Mouse (Mus musculus) brain, embryonic 18.5 days (tissue): ENCODE data around the gene Zfp804a.

Source experiments
- DNase-seq: peaks from one replicate; pipeline ENCODE4 v3.0.0-alpha.2; 2012; ENCODE audit warnings: low read depth, low spot score

Zfp804a gene

GRCm38 (mm10) chr2:82053185-82053891, at the start of gene Zfp804a:
Gene Zfp804a (plus strand): TSS chr2:82053222.
- no peak for DNase-seq

DNA sequence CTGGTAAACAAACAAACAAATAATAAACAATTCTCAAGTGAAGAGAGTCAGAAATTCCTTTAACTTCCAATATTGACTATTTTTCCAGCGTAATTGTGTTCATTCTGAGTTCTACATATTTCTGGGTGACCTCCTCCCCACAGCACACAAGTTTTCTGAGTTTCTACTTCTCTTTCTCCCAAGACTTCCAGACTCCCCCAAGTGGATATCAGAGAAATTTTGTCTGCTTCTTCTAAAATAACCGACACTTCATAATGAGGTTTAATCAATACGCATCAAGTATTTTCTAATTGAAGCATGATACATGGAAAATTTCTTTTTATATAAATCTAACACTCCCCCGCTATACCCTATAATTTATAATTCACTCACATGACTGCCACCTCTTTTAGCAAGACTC, 1.4 kb upstream of the Zfp804a start:
- no peak for DNase-seq

DNA sequence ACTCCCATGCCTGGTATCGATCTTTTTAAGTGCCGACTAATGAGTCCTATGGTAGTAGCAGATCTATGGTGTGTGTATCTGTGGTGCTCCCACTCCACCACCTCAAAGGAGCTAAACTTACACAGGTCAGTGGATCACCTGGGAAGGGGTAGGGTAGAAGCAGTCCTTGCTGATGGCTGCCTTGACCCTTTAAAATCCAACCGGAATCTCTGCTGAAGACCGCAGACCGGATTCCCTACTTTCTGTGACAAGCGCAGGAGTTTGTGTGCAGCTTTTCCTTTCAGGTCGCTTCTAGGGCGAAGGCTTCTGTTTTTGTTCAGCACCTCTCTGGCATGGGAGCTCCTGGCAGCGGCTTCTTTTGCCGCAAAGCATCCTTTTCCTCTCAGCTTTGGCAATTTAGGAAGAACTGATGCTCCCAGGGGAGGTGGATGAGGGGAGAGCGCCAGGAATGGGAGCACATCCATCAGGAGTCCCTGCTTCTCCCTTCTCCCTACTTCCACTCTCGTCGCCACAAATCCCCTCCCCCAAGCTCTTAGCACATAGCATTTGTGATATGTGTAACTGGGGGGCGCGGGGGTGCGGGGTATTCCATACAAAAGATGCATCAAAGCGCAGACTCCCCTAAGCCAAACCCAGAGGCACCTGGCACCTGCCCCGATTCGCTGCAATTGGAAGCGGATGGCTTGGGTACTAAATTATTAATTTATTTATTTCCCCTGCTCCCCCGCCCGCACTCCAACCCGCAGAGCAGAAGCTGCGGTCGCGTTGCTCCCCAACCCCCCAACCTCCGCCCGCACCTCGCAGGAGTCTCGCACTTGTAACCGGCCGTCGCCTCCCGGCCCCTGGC, 461 bp upstream of the Zfp804a start:
- DNase-seq: no peak

GRCm38 (mm10) chr2:82054446-82054845, 1.4 kb downstream of the Zfp804a start:
- DNase-seq: no peak

DNA sequence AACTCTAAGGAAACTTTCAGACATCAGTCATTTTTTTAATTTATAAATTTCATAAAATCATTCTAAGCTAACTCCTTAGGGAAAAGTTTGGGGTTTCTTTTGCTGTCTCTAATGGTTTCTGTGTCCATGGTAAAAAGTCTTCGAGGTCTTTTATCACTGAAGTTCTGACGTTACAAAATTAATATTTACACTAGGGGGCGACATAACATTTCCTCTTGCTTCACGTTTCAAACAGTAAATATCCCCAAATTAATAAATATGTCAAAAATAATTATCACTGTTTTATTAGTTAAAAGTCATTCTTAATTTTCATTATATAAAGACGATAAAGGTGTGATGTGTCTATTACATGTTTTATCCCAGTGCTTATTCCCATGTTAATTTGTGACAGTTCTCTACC, 11.6 kb downstream of the Zfp804a start:
- DNase-seq: no peak

- no peak for DNase-seq
Observed at GRCm38 (mm10) chr2:82067912-82068311, 14.9 kb downstream of the Zfp804a start.

DNA sequence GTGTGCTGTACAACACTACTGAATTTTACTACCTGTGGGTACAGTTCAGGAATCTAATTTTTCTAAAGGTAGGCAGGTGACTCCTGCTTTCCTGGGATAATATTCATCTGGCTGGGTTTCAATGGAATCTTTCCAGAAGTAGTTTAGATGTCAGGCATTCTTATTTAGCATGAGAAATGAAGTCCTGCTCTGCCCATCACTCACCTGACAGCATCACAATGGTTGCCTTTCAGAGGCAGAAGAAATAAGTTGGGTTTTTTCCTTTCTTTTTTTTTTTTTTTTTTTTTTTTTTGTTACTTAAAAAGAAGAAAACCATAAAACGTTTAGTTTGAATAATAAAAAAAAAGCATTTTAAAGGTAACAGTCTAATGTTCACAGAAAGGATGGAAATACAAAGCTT, 16.1 kb downstream of the Zfp804a start:
- DNase-seq: no peak

DNA sequence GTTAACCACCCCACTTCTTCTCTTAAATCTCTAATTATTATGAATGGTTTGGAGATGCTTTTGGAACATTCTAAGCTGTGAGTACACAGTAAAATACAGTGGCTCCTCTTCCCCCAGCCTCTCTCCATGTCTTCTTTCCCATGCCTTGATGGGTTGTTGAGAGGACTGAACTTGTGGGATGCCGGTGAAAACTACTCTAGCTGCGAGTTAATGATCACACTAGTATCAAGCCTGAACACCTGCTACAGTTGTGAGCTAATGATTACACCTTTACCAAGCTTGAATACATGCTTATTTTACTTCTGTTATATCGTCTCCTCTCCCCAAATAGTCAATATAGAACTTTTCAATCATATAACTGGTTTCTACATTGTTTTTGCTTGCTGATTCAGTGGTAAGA, 23.9 kb downstream of the Zfp804a start:
- no peak for DNase-seq

GRCm38 (mm10) chr2:82078287-82078994, 25.4 kb downstream of the Zfp804a start:
- DNase-seq: no peak

DNA sequence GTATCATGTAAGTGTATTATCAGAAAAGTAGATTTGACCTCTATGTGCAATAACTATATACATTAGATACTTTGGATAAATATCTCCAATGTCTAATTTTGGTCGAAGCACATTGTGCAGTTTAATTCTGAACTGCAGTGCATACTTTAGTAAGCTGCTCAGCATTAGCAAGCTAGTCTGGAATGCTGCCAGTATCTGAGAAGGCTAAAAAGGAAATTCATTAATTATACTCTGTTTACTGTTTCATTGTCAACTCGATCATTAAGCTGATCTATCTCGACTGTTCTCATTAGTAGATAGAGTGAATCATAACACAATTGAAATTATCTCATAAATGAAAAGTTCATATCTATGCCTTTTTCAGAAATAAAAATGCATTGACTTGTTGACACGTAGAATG, 27.7 kb downstream of the Zfp804a start:
- DNase-seq: no peak

DNA sequence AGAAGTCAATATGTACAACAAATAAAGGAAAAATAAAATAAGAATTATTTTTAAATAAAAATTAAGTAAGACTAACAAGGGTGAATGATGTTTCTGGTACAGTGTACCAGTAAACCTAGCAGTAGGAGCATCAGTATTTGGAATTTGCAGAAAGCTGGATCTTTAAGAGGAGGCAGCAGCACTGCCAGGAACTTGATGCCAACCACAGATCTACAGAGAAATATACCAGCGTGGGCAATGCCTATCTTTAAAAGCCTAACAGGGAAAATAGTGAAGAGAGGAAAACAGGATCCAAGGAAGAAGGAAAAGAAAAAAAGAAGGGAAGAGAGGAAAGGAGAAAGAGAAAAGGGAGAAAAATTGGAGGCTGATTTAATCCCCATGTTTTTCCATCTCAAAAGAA, 60.1 kb downstream of the Zfp804a start:
- DNase-seq: no peak

- DNase-seq: no peak
Observed at GRCm38 (mm10) chr2:82113650-82114049, 60.6 kb downstream of the Zfp804a start.

GRCm38 (mm10) chr2:82119577-82119976, 66.6 kb downstream of the Zfp804a start:
- no peak for DNase-seq

DNA sequence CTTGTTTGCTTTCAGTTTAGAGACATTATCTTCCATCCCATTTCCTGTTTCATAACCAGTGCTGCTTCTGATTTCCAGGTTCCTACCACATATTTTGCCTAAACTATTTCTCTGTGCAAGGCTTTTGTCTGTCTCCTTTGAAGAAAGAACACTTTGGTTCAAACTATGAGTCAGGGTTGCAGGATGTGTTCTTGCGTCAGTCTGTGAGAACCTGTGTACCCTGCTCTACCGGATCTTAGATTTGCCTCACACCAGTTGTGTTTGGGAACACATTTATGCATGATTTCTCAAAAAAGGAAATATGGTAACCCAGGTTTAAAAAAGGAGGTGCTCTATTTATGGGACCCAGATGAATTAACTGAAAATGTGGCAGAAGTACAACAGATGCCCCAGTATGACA, 125.7 kb downstream of the Zfp804a start:
- DNase-seq: no peak

- DNase-seq: no peak
Observed at GRCm38 (mm10) chr2:82181010-82181409, 128.0 kb downstream of the Zfp804a start.

DNA sequence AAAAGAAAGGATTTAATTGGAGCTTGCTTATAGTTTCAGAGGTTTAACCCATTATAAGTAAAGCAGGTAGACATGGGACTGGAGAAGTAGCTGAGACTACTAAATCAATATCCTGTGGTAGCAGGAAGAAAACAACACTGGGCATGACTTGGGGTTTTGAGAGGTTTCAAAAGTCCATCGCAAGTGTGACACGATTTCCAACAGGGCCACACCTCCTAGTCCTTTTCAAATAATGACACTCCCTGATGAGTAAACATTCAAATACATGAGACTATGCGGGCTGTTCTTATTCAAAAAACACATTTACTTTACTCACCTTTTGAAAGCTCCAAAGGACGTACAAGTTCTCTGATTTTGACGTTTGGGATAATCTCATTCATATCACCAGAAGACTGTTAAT, 146.9 kb downstream of the Zfp804a start:
- DNase-seq: no peak

DNA sequence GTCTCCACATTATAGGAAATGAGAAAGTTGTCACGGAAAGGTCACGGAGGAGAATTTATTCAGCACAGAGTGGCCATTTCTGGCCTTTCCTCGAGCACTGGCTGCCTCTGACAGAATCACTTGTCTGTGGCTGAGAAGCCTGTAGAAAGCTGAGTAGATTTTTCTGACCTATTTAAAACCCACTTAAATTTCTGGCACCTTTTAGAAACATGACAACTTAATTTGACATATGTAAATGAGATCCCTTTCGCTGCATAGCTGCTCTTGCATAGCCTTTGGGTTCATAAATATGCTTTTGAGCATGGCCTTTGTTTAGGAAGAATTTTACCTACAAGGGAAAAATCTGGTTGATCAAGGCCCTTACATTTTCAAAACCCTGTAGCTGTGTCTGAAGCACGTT, 147.6 kb downstream of the Zfp804a start:
- no peak for DNase-seq

- no peak for DNase-seq
Observed at GRCm38 (mm10) chr2:82210605-82211004, 157.6 kb downstream of the Zfp804a start.

DNA sequence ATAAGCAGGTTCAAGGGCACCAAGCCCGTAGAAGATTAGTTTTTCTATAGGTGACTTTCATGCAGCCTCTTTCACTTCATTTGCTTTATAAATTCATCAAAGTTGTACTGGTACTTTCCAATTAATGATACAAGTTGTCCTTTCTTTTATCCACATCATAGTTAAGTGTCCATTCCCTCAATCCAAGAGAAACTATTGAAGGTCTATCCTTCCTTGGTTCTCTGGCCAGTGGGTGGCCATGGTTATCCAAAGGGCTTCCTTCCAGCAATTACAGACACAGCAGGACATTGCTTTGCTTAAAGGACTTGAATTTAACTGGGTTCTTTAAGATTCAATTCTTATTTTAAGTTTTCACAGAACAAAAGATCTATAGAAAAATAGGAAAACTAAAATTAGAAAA, 158.9 kb downstream of the Zfp804a start:
- no peak for DNase-seq

DNA sequence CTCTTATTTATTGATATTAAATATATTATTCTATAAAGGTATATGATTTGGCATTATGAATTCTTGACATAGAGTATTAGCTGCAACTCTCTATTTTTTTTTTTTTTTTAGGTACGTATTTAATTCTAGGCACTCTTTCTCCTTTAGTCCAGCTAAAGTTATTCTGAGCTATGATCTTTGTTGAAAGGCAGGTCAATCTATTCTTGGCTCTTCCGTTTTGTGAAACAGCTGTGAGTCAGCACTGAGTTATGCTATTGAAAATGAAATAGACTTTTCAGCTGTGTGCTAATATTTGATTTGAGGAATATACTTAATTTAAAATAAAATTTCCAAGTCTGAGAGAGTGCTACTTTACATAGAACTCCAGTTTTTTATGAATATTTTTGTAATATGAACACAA, 164.9 kb downstream of the Zfp804a start:
- no peak for DNase-seq

- no peak for DNase-seq
Observed at GRCm38 (mm10) chr2:82246020-82246419, 193.0 kb downstream of the Zfp804a start.

GRCm38 (mm10) chr2:82246902-82247522, 194.0 kb downstream of the Zfp804a start:
- DNase-seq: peak; percentile 4
